Mouse (Mus musculus): ENCODE data around the gene A3galt2. TPM values are rescaled to one million over a fixed set of nuclear protein-coding genes. Genes with fewer than 3 reads are reported as not detected.

A3galt2 gene
- polyA plus RNA-seq, 1 experiment from 2014 or later: 0.38 TPM

DNA sequence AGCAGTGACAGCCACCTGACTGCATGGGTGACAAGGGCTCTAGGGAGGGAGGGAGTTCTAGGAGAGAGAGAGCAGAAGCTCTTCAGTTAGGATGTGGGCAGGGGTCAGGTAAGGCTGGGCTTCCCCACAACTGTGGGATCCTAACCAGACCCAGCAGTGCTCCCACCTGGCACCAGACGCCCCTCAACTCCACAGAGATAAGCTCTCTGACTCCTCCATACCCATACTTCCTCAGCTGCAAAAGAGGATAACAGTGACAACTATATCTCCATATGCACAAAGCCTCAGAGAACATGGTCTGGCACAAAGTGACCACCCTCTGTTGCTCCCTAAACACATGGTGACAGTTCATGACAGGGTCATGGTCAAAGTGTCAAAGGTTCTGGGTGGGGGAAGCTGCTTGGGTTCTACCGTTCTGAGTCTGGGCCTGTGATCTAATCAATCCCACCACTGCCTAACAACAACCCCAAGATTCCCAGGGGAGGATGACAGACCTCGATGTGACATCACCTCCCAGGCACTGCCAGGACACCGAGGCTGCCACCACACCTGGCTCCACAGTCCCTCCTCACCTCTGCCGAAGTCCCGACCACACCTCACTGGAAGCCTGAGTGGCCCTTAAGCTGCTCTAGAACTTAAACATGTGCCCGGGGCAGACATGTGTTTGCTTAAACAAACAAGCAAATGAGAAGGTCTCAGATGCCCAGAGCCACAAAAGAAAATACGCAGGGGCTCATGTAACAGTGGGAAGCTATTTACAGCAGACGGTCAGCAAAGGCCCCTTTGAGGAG lies 46.7 kb downstream of the A3galt2 start:
- no peak overlapping the region for H3K9ac ChIP-seq
- H3K4me1 ChIP-seq: peaks cover 78% of the 10 kb centered on the region
- H3K9me3 ChIP-seq: no peaks in the 10 kb centered on the region
- WGBS: 43% methylated on average over 9 of the region's 9 CpGs
- no peak for ATAC-seq (ENCODE audit: insufficient number of reproducible peaks, insufficient read depth, low FRiP score, low TSS enrichment, low read depth)
- no peak overlapping the region for H3K27ac ChIP-seq
- 0 out of 2 replicates have a peak, but pooled peaks cover 6% of the 10 kb centered on the region for H3K36me3 ChIP-seq
- H3K27me3 ChIP-seq: no peaks in the 10 kb centered on the region
- H3K4me3 ChIP-seq: no peak overlapping the region
- H3K4me2 ChIP-seq: peak overlapping the region; percentile 26; the same call in 1 of the 2 replicates

DNA sequence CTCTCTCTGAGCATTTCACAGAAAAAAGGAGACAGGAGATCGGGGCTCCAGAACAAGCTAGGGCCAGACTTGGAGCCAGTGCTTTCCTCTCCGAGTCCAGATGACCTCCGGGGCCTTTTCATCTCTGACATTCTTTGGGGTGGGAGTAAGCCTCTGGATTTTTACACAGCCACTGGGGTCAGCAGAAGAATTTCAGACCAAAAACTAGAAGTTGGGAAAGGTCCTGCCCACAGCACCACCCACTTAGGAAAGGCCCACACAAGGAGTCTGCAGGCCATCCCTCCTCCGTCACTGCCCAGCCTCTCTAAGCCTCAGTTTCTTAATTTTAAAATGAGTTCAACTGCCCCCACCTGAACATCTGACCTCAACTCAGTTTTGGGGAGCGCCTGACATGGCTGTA lies 48.4 kb downstream of the A3galt2 start:
- ATAC-seq (ENCODE audit: insufficient number of reproducible peaks, insufficient read depth, low FRiP score, low TSS enrichment, low read depth): no peak
- H3K27ac ChIP-seq: 0 out of 2 replicates have a peak overlapping the region, but pooled peaks have one; percentile 98
- H3K36me3 ChIP-seq: 0 out of 2 replicates have a peak, but pooled peaks cover 6% of the 10 kb centered on the region
- H3K9me3 ChIP-seq: no peaks in the 10 kb centered on the region
- WGBS: 43% methylated on average over 5 of the region's 5 CpGs
- H3K4me3 ChIP-seq: peak overlapping the region; percentile 89
- peaks cover 67% of the 10 kb centered on the region for H3K4me1 ChIP-seq
- H3K4me2 ChIP-seq: peak overlapping the region; percentile 93
- H3K27me3 ChIP-seq: no peaks in the 10 kb centered on the region
- peak overlapping the region; percentile 99 for H3K9ac ChIP-seq

DNA sequence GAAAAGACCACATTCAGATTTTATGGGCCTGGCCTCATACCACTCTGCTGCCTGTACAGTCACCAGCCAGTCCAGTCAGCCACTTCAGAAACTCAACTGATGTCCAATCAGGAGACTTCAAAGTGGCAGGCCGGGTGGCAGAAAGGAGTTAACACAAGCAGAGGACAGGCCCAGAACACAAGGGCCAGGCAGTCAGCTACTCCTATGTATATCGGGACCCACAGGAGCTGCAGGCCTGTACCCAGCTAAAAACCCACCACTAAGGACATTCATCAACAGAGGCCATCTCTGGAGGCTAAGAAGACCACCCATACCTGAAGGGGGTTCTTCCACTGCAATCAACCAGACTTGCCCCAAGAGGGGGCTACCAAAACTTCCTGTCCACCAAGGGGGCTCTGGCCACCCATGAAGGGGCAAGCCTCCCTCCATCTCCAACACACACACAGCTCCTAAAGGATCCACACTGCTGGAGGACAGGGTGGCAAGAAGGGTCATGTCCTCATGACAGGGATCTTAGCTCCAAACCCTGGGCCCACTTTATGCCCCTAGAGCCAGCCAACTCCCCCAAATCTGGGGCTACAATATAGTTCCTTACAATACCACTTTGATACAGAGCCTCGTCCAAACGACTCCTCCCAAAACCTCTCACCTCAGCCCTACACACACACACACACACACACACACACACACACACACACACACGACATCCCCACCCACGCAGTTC lies 49.4 kb downstream of the A3galt2 start:
- peak overlapping the region; percentile 93 for H3K4me2 ChIP-seq
- H3K4me1 ChIP-seq: peaks cover 57% of the 10 kb centered on the region
- no peaks in the 10 kb centered on the region for H3K27me3 ChIP-seq
- H3K9me3 ChIP-seq: no peaks in the 10 kb centered on the region
- ATAC-seq (ENCODE audit: insufficient number of reproducible peaks, insufficient read depth, low FRiP score, low TSS enrichment, low read depth): no peak
- H3K9ac ChIP-seq: peak overlapping the region; percentile 99
- H3K4me3 ChIP-seq: peak overlapping the region; percentile 89
- peak overlapping the region; percentile 98 for H3K27ac ChIP-seq
- 0 out of 2 replicates have a peak, but pooled peaks cover 6% of the 10 kb centered on the region for H3K36me3 ChIP-seq
- WGBS: 2% methylated on average over 6 of the region's 6 CpGs

DNA sequence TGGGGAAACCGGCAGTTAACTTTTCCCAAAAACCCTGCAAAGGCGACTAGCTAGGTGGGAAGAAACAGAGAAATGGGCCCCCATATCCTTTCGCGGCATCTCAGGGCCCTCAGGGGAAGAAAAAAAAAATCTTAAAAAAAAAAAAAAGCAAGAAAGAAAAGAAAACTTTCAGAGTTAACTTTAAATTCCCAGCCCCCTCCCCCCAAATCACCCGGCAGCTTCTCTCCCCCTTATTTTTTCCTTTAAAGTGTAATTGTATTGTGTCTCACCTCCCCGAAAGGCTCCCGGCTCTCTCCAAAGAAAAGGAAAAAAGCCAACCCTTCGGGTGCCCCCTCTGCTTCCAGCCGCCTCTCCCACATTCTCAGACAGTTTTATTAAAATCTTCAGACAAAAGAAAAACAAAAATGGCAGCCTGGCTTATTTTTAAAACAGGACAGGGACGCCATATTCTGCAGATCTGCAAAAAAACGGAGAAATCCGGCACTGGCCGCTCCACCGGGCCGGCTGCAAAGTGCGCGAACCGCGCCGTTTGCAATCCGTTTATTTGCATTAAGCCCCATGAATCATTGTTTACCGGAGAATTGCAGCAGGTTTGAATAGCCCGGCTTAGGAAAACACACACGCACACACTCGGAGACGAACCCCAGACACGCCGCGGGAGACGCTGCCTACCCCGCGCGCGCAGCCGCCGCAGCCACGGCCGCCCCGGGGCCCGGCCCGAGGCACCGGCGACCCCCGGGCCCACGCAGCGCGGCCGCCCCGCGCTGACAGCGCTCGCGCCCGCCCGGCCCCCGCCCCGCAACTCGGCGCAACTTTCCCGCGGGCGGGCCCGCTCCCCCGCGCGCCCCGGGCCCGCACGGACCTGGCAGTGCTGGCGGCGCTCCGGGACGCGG lies 50.2 kb downstream of the A3galt2 start:
- no peaks in the 10 kb centered on the region for H3K9me3 ChIP-seq
- WGBS: under 1% methylated on average over 59 of the region's 74 CpGs
- 0 out of 2 replicates have a peak, but pooled peaks cover 6% of the 10 kb centered on the region for H3K36me3 ChIP-seq
- peak overlapping the region; percentile 98 for H3K27ac ChIP-seq
- peak overlapping the region; percentile 93 for H3K4me2 ChIP-seq
- no peaks in the 10 kb centered on the region for H3K27me3 ChIP-seq
- peak overlapping the region; percentile 89 for H3K4me3 ChIP-seq
- peaks cover 50% of the 10 kb centered on the region for H3K4me1 ChIP-seq
- H3K9ac ChIP-seq: peak overlapping the region; percentile 99
- no peak for ATAC-seq (ENCODE audit: insufficient number of reproducible peaks, insufficient read depth, low FRiP score, low TSS enrichment, low read depth)

DNA sequence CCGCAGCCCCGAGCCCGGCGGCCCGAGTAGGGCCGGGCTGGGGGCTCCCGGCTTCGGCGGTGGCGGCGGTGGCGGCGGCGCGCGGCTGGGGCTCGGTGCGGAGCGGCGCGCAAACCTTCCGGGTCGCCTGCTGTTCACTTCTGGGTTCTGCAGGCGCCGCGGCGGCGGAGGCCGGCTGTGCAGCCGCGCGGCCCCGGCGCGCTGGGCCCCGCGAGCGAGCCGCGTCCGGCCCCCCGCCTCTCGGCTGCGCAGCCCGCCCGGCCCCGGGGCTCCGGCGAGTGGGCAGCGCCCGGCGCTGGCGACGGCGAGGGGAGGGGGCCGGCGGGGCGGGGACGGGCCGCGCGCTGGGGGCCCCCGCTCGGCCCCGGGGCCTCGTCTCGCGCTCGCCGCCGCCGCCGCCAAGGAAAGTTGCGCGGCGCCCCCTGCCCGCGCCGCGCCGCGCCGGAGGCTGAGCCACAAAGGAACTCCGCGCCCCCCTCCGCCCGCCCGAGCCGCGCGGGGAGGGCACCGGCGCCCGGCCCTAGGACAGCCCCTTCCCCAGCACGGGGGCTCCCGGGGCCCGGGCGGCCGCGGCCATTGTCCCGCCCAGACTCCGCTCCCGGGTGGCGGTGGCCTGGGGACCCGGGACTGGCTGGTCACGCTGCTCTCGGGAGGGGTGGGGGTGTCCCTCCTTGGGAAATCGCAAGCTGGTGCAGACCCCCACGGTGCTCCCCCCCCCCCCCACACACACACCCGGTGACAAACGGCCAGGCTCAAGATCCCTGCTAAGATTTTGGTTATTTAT lies 51.1 kb downstream of the A3galt2 start, which contains the start of gene Zfp362:
Zfp362 (minus strand) TSS at position 3 of the 784 bp plus-strand sequence.
- Histone ChIP-seq H3K4me3 (peak within 1 kb of the TSS; percentile 89), H3K9ac (peak within 1 kb of the TSS; percentile 99), H3K4me1 (peaks cover 47% of the 10 kb centered on the region), H3K27ac (peak within 1 kb of the TSS; percentile 98), H3K9me3 (no peaks in the 10 kb centered on the region), H3K27me3 (no peaks in the 10 kb centered on the region), H3K36me3 (0 out of 2 replicates have a peak, but pooled peaks cover 1% of the 10 kb centered on the region), H3K4me2 (peak within 1 kb of the TSS; percentile 93)
- 1% methylated on average over 67 of the region's 111 CpGs for WGBS
- ATAC-seq (ENCODE audit: insufficient number of reproducible peaks, insufficient read depth, low FRiP score, low TSS enrichment, low read depth): peak; percentile 26; the same call in 1 of the 2 replicates

DNA sequence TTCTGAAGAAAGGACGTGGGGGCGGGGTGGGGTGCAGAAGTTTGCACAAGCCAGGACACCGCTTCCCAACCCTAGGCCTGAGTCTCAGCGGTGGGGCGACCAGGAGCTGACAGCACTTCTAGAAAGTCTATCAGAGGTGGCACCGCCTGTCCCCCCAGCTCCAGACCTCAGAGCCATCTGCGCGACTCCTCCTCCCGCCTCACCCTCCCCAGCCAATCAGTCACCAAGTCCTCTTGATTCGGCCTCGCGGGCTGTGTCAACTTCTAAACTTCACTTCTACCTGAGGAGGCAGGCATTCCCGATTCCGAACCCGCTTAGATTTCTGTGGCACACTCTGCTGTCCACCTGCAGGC lies 51.6 kb downstream of the A3galt2 start:
- WGBS: 1% methylated on average over 15 of the region's 15 CpGs
- H3K9me3 ChIP-seq: no peaks in the 10 kb centered on the region
- peak overlapping the region; percentile 98 for H3K27ac ChIP-seq
- peak overlapping the region; percentile 99 for H3K9ac ChIP-seq
- peaks cover 43% of the 10 kb centered on the region for H3K4me1 ChIP-seq
- H3K4me3 ChIP-seq: peak overlapping the region; percentile 89
- H3K36me3 ChIP-seq: no peaks in the 10 kb centered on the region
- peak overlapping the region; percentile 93 for H3K4me2 ChIP-seq
- peak; percentile 20 for ATAC-seq (ENCODE audit: insufficient number of reproducible peaks, insufficient read depth, low FRiP score, low TSS enrichment, low read depth)
- no peaks in the 10 kb centered on the region for H3K27me3 ChIP-seq

DNA sequence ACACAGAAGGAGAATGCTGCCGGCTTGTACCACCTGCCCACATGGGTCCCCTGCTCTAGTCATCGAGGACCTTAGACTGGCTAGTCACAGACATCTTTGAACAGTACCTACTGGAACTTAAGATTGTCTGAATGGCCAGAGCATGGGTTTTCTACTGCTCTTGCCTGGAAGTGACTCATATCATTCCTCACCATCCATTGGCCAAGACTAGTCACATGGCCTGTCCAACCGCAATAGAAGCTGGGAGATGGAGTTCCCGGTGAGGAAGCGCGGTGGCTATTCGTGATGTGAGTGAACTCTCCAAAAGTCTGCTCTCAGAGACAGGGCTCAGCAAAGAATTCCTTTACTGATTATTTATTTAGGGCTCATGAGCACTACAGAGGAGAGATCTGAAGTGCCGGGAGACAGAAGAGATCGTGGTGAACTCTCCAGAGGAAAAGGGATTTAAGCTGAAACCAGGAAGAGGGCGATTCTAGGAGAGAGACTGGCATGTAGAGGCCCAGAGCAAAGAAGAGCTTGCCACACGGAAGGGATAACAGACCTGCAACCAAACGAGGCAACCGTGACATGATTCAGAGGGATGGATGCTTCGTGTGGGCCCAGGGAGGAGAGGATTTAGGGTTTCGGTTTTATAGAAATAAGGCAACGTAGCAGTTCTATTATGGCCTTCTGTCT lies 56.4 kb downstream of the A3galt2 start:
- ATAC-seq (ENCODE audit: insufficient number of reproducible peaks, insufficient read depth, low FRiP score, low TSS enrichment, low read depth): peak; percentile 79
- Histone ChIP-seq H3K9ac (peak overlapping the region; percentile 79), H3K36me3 (no peaks in the 10 kb centered on the region), H3K4me1 (peaks cover 23% of the 10 kb centered on the region), H3K27me3 (no peaks in the 10 kb centered on the region), H3K4me3 (peak overlapping the region; percentile 61), H3K9me3 (no peaks in the 10 kb centered on the region), H3K27ac (peak overlapping the region; percentile 58), H3K4me2 (peak overlapping the region; percentile 75)
- WGBS: 17% methylated on average over 16 of the region's 16 CpGs

DNA sequence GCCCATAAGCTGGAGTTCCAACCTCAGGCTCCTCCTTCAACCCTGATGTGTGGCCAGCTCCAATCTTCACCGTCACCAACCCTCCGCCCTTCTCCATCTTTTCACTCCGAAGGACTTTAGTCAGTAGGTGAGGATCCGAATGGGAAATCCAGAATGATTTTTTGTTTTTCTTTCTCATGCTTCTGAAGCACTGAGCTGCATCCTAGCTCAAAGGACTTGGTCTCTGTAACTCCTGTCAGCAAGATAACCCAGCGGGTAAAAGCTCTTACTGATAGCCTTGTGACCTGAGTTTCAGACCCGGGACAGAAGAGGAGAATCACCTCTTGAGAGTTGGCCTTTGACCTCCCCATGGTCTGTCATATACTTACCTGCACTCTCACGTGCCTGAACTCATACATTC lies 61.8 kb downstream of the A3galt2 start:
- no peaks in the 10 kb centered on the region for H3K27me3 ChIP-seq
- H3K9ac ChIP-seq: no peak overlapping the region
- peaks cover 23% of the 10 kb centered on the region for H3K4me1 ChIP-seq
- ATAC-seq (ENCODE audit: insufficient number of reproducible peaks, insufficient read depth, low FRiP score, low TSS enrichment, low read depth): no peak
- no peak overlapping the region for H3K4me3 ChIP-seq
- no peak overlapping the region for H3K4me2 ChIP-seq
- H3K27ac ChIP-seq: no peak overlapping the region
- no peaks in the 10 kb centered on the region for H3K36me3 ChIP-seq
- WGBS: 60% methylated on average over 7 of the region's 7 CpGs
- H3K9me3 ChIP-seq: no peaks in the 10 kb centered on the region

Measured in embryonic facial prominence, embryonic 13.5 days (tissue).